Mouse (Mus musculus) brain, embryonic 14.5 days (tissue): ENCODE measurements around the gene Pprc1. TPM values are rescaled to one million over a fixed set of nuclear protein-coding genes. Genes with fewer than 3 reads are reported as not detected.

ENCODE experiments used
- DNase-seq: peaks from one replicate; pipeline ENCODE4 v3.0.0-alpha.2; 2011; ENCODE audit warnings: low read depth
- CTCF ChIP-seq: fragments of 200-500 bp; IDR thresholded peaks from 2 replicates; pipeline ENCODE4 v1.5.1; 2012; ENCODE audit warnings: inconsistent platforms, mild to moderate bottlenecking, moderate library complexity, borderline replicate concordance; ENCODE audit not compliant: insufficient read depth, insufficient read length; ENCODE audit errors: extremely low read depth
- POLR2A ChIP-seq: fragments of 200-500 bp; IDR thresholded peaks from 2 replicates; pipeline ENCODE4 v1.6.1; 2012; ENCODE audit warnings: mild to moderate bottlenecking, inconsistent platforms, borderline replicate concordance; ENCODE audit not compliant: poor library complexity, insufficient read depth, insufficient read length, severe bottlenecking; ENCODE audit errors: extremely low read depth
- polyA plus RNA-seq: library from polyadenylated mRNA; depleted of rRNA; stranded (reverse); fragments of >200 nt; gene quantifications from 2 replicates; pipeline ENCODE4 v1.2.3, GENCODE M21; 2012; rRNA removed

Gene Pprc1
- 24.0 and 30.1 TPM in 2 replicates for polyA plus RNA-seq

- TF ChIP-seq POLR2A = no peak
- TF ChIP-seq CTCF = no peak
- DNase-seq = peak; percentile 70
These were observed at the start of gene Pprc1 for GRCm38 (mm10) chr19:46044271-46044992. Pprc1 (plus strand) TSS chr19:46044886.

- TF ChIP-seq POLR2A (no peak), CTCF (no peak)
- peak; percentile 2 for DNase-seq
These were observed 47.3 kb upstream of the Pprc1 start for GRCm38 (mm10) chr19:45997365-45997764.

GRCm38 (mm10) chr19:45997785-45998693, 46.6 kb upstream of the Pprc1 start, which contains the start of gene Armh3:
Armh3 (minus strand) TSS chr19:45998488.
- TF ChIP-seq POLR2A = peak; percentile 74; the same call in 1 of the 2 replicates
- TF ChIP-seq CTCF = no peak
- peak; percentile 99 for DNase-seq

- no peak for DNase-seq
- TF ChIP-seq CTCF (no peak), POLR2A (no peak)
These were observed 45.9 kb upstream of the Pprc1 start for GRCm38 (mm10) chr19:45998694-45999217.

- no peak for DNase-seq
- TF ChIP-seq POLR2A (no peak), CTCF (no peak)
These were observed 45.3 kb upstream of the Pprc1 start for GRCm38 (mm10) chr19:45999378-45999777.

GRCm38 (mm10) chr19:46002279-46002678, 42.4 kb upstream of the Pprc1 start:
- no peak for DNase-seq
- TF ChIP-seq POLR2A (no peak), CTCF (no peak)

GRCm38 (mm10) chr19:46003371-46004226, 41.1 kb upstream of the Pprc1 start, which contains the start of gene Hps6:
Hps6 (plus strand) TSS chr19:46003508.
- TF ChIP-seq POLR2A = no peak
- TF ChIP-seq CTCF = no peak
- DNase-seq = peak; percentile 52

GRCm38 (mm10) chr19:46004814-46005466, 39.7 kb upstream of the Pprc1 start:
- DNase-seq = peak; percentile 13
- no peak for TF ChIP-seq CTCF
- TF ChIP-seq POLR2A = no peak

GRCm38 (mm10) chr19:46005680-46006079, 39.0 kb upstream of the Pprc1 start:
- DNase-seq = no peak
- no peak for TF ChIP-seq CTCF
- TF ChIP-seq POLR2A = no peak

- peak; percentile 91 for DNase-seq
- TF ChIP-seq POLR2A (no peak), CTCF (peak; percentile 97)
These were observed 30.0 kb upstream of the Pprc1 start for GRCm38 (mm10) chr19:46014572-46015178.

GRCm38 (mm10) chr19:46016023-46016422, 28.7 kb upstream of the Pprc1 start:
- TF ChIP-seq POLR2A (no peak), CTCF (no peak)
- no peak for DNase-seq

- TF ChIP-seq CTCF = no peak
- TF ChIP-seq POLR2A = no peak
- DNase-seq = no peak
These were observed 19.7 kb upstream of the Pprc1 start for GRCm38 (mm10) chr19:46024959-46025358.

GRCm38 (mm10) chr19:46026567-46026966, 18.1 kb upstream of the Pprc1 start:
- TF ChIP-seq CTCF (no peak), POLR2A (no peak)
- no peak for DNase-seq
